Mouse (Mus musculus) embryonic stem cell, embryonic (primary cell): ENCODE measurements around the gene Wdr62.

ENCODE experiments used
- CTCF ChIA-PET, 4 experiments: fragments of 300-600 bp in 2 of 4; fragments of 350-600 bp in 2 of 4; sonication (Branson Sonifier 250); formaldehyde crosslinking; loops; one replicate each; lab custom pipeline; 2022; ENCODE audit warnings: inconsistent platforms in 2 of 4; lab: Charles Lee
- POLR2A ChIA-PET, 4 experiments: fragments of 300-600 bp in 2 of 4; fragments of 350-600 bp in 2 of 4; sonication (Branson Sonifier 250); formaldehyde crosslinking; loops; one replicate each; lab custom pipeline; 2022; ENCODE audit warnings: antibody characterized with exemption in 4 of 4, inconsistent platforms in 1 of 4; lab: Charles Lee

The Wdr62 gene

GRCm38 (mm10) chr7:30289071-30289713 is 9.0 kb upstream of the Wdr62 start:
- ChIA-PET POLR2A (interaction anchor here in 2 of 4 experiments (0.6 to 8.8 kb wide), 3 partner anchors 7 to 117 kb away, joined by 4 to 84 read pairs (median 6); partner anchors contain the start of genes Thap8 (in 2 of the 2) and Wdr62 (in 2 of the 2)), CTCF (no interaction called here)

GRCm38 (mm10) chr7:30288046-30288445 is 7.8 kb upstream of the Wdr62 start:
- ChIA-PET CTCF (interaction anchor here in 1 of 4 experiments (0.8 kb wide), 1 partner anchor 44 kb away, joined by 3 read pairs; no protein-coding TSS in a partner anchor), POLR2A (interaction anchor here in 1 of 4 experiments (0.6 to 2.0 kb wide), 3 partner anchors 8 to 177 kb away, joined by 3 to 6 read pairs (median 3); partner anchors contain the start of genes Syne4, Thap8 and Wdr62)

- ChIA-PET POLR2A (interaction anchor here in 2 of 4 experiments (0.6 to 15.3 kb wide), 7 partner anchors 9 to 253 kb away, joined by 3 to 328 read pairs (median 4); no protein-coding TSS in a partner anchor), CTCF (interaction anchor here in 2 of 4 experiments (0.6 to 1.1 kb wide), 2 partner anchors 54 to 736 kb away, joined by 3 to 5 read pairs; partner anchors contain the start of gene Tbcb (in 1 of the 2))
These were observed 6.6 kb upstream of the Wdr62 start for GRCm38 (mm10) chr7:30286701-30287410.

DNA sequence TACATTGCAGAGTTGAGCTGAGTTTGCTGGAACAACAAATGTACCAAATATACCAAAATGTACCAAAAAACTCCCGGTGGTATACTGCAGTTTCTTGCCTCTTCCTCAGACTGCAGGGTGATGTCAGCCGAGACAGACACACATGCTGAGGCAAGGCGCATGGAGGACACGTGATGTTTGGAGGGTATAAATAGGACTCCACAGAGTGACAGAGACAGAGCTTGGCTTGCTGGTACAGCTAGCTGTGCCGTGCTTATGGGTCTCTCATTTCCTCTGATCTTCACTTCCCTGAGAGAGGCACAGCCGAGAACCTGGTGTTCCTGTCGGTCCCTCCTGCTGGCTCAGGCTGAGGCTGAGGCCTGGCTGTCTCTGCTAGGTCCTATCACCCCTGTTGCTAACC is 2.5 kb upstream of the Wdr62 start:
- POLR2A ChIA-PET, result interaction anchor here in 3 of 4 experiments (0.6 to 15.3 kb wide), 26 partner anchors 10 to 294 kb away, joined by 3 to 328 read pairs (median 6); partner anchors contain the start of genes Clip3 (in 2 of the 3), E130208F15Rik (in 2 of the 3), Polr2i (in 2 of the 3) and Sdhaf1 (in 2 of the 3)
- CTCF ChIA-PET, result interaction anchor here in 3 of 4 experiments (0.6 to 1.8 kb wide), 6 partner anchors 16 to 54 kb away, joined by 3 to 6 read pairs (median 4); no protein-coding TSS in a partner anchor

DNA sequence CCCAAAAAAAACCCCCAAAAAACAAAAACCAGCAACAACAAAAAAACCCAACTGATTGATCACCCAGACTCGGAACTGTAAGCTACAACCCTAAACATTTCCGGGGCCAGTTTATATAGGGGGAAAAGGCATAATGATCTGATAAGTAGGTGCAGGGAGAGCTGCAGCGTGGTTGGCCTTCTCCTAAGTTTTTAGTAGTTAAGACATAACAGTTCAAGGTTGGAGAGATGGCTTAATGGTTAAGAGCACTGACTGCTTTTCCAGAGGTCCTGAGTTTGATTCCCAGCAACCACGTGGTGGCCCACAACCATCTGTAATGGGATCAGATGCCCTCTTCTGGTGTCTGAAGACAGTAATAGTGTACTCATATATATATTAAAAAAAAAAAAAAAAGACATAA is 1.3 kb upstream of the Wdr62 start:
- POLR2A ChIA-PET, result interaction anchor here (0.6 to 15.3 kb wide), 62 partner anchors 9 to 812 kb away, joined by 3 to 328 read pairs (median 8); partner anchors contain the start of genes Clip3 (in 2 of the 4), E130208F15Rik (in 2 of the 4), Ovol3 (in 2 of the 4) and Polr2i (in 2 of the 4)
- CTCF ChIA-PET, result interaction anchor here in 3 of 4 experiments (0.7 to 1.8 kb wide), 8 partner anchors 10 to 156 kb away, joined by 3 to 20 read pairs (median 4); partner anchors contain the start of genes Capns1 (in 1 of the 3) and Clip3 (in 1 of the 3)

GRCm38 (mm10) chr7:30280670-30281138 is 485 bp upstream of the Wdr62 start:
- ChIA-PET POLR2A (interaction anchor here (0.6 to 15.3 kb wide), 181 partner anchors 8 to 1899 kb away, joined by 3 to 328 read pairs (median 5); partner anchors contain the start of genes Capns1 (in 3 of the 4), Clip3 (in 3 of the 4), Cox7a1 (in 3 of the 4) and E130208F15Rik (in 3 of the 4)), CTCF (interaction anchor here (0.6 to 1.8 kb wide), 14 partner anchors 11 to 579 kb away, joined by 3 to 20 read pairs (median 4); partner anchors contain the start of genes Capns1 (in 1 of the 4), Clip3 (in 1 of the 4), Polr2i (in 1 of the 4) and Tbcb (in 1 of the 4))

GRCm38 (mm10) chr7:30279536-30279935 is 683 bp downstream of the Wdr62 start:
- ChIA-PET POLR2A (interaction anchor here (0.5 to 15.3 kb wide), 35 partner anchors 13 to 373 kb away, joined by 3 to 328 read pairs (median 5); partner anchors contain the start of genes Capns1 (in 2 of the 4), Alkbh6 (in 1 of the 4), Clip3 (in 1 of the 4) and Cox7a1 (in 1 of the 4)), CTCF (interaction anchor here in 1 of 4 experiments (0.7 to 1.8 kb wide), 2 partner anchors 21 to 328 kb away, joined by 4 to 20 read pairs; no protein-coding TSS in a partner anchor)

DNA sequence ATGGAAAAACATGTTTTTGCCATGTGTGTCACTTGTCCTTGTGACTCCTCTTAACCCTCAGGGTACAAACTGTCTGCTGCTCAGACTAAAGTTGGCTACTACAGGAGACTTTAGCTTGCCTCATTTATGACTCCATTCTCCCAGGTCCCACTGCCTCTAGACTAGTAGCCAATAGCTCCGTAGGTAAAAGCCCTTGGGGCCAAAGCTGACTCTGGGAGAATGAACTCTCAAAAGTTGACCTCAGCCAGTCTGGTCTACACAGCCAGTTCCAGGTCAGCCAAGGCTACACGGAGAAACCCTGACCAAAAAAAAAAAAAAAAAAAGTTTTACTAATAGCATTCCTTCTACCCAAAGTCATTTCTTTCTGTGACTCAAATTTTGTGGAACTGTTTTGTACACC is 1.3 kb downstream of the Wdr62 start:
- ChIA-PET CTCF (interaction anchor here in 1 of 4 experiments (0.7 kb wide), 2 partner anchors 102 to 329 kb away, joined by 3 to 4 read pairs; no protein-coding TSS in a partner anchor), POLR2A (interaction anchor here (0.7 to 15.3 kb wide), 16 partner anchors 12 to 1721 kb away, joined by 3 to 328 read pairs (median 6); partner anchors contain the start of genes Ovol3 (in 1 of the 4), Polr2i (in 1 of the 4) and Tbcb (in 1 of the 4))

- ChIA-PET POLR2A (interaction anchor here in 2 of 4 experiments (1.3 to 15.3 kb wide), 2 partner anchors 9 to 12 kb away, joined by 3 to 328 read pairs; no protein-coding TSS in a partner anchor), CTCF (no interaction called here)
These were observed 5.8 kb downstream of the Wdr62 start for GRCm38 (mm10) chr7:30274383-30274782.

- ChIA-PET POLR2A (interaction anchor here in 3 of 4 experiments (0.7 to 20.2 kb wide), 9 partner anchors 10 to 36 kb away, joined by 3 to 328 read pairs (median 13); partner anchors contain the start of genes Thap8 (in 3 of the 3), Wdr62 (in 3 of the 3), Ovol3 (in 1 of the 3) and Polr2i (in 1 of the 3)), CTCF (interaction anchor here in 1 of 4 experiments (0.6 kb wide), 1 partner anchor 49 kb away, joined by 3 read pairs; no protein-coding TSS in a partner anchor)
These were observed 10.6 kb downstream of the Wdr62 start for GRCm38 (mm10) chr7:30269641-30270040.

GRCm38 (mm10) chr7:30266780-30267179 is 13.4 kb downstream of the Wdr62 start:
- ChIA-PET CTCF (interaction anchor here in 3 of 4 experiments (0.7 to 1.9 kb wide), 15 partner anchors 10 to 111 kb away, joined by 3 to 9 read pairs (median 3); partner anchors contain the start of genes Capns1 (in 1 of the 3), Polr2i (in 1 of the 3) and Tbcb (in 1 of the 3)), POLR2A (interaction anchor here (0.6 to 20.2 kb wide), 35 partner anchors 9 to 1459 kb away, joined by 3 to 328 read pairs (median 4); partner anchors contain the start of genes Thap8 (in 4 of the 4), Wdr62 (in 4 of the 4), Polr2i (in 2 of the 4) and Tbcb (in 2 of the 4))

DNA sequence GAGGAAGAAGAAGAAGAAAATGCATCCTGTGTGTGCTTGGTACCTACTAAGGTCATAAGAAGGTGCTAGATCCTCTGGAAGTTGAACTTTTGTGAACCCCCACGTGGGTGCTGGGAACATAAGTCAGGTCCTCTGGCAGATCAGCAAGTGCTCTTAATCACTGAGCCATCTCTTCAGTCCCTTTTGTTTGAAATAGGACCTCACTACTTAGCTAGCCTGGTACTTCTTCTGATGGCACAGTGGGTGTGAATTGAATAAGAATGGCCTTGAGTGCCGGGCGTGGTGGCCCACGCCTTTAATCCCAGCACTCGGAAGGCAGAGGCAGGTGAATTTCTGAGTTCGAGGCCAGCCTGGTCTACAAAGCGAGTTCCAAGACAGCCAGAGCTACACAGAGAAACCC is 14.3 kb downstream of the Wdr62 start:
- ChIA-PET CTCF (interaction anchor here in 3 of 4 experiments (1.0 to 1.9 kb wide), 12 partner anchors 16 to 67 kb away, joined by 3 to 10 read pairs (median 4); partner anchors contain the start of genes Polr2i (in 1 of the 3) and Tbcb (in 1 of the 3)), POLR2A (interaction anchor here (0.8 to 20.2 kb wide), 26 partner anchors 9 to 322 kb away, joined by 3 to 328 read pairs (median 7); partner anchors contain the start of genes Thap8 (in 4 of the 4), Wdr62 (in 4 of the 4), Polr2i (in 2 of the 4) and Tbcb (in 2 of the 4))

- ChIA-PET POLR2A (interaction anchor here (0.8 to 20.2 kb wide), 23 partner anchors 8 to 323 kb away, joined by 3 to 328 read pairs (median 6); partner anchors contain the start of genes Thap8 (in 3 of the 4), Wdr62 (in 3 of the 4), Polr2i (in 2 of the 4) and Tbcb (in 2 of the 4)), CTCF (interaction anchor here in 2 of 4 experiments (1.0 to 1.9 kb wide), 5 partner anchors 26 to 66 kb away, joined by 3 to 10 read pairs (median 9); no protein-coding TSS in a partner anchor)
These were observed 14.7 kb downstream of the Wdr62 start for GRCm38 (mm10) chr7:30265531-30265930.

DNA sequence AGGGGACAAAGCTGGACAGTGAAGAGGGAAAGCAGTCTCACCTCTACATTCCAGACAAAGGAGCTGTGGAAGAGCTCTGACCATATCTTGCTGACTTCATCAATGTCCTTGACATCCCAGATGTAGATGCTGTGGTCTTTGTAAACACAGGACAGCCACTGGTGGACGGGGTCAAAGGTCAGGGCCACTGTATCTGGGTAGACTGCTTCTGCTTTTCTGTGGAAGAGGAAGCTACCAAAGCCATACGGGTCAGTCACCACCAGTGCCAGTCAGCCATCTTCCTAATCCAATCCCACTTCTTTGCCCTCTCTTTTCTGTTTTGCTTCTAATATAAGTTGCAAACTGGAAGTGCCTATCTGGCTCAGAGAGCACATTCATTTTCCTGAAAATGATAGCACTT is 15.2 kb downstream of the Wdr62 start:
- CTCF ChIA-PET, result interaction anchor here in 2 of 4 experiments (1.0 to 1.9 kb wide), 5 partner anchors 17 to 35 kb away, joined by 3 to 10 read pairs (median 9); no protein-coding TSS in a partner anchor

More for the DNA sequence above, 15.2 kb downstream of the Wdr62 start:
- POLR2A ChIA-PET, result interaction anchor here in 3 of 4 experiments (0.9 to 20.2 kb wide), 18 partner anchors 8 to 81 kb away, joined by 3 to 328 read pairs (median 9); partner anchors contain the start of genes Thap8 (in 3 of the 3), Wdr62 (in 3 of the 3), Polr2i (in 2 of the 3) and Tbcb (in 2 of the 3)
